Mouse (Mus musculus) frontal cortex, postnatal 14 days (tissue): ENCODE results near the gene Stim1.
A peak's percentile ranks its signal among the peaks of the same experiment; 100 is the strongest.
"Not testable (repeated sequence)": the region's sequence is repeated elsewhere in the genome, so short reads cannot be mapped to it uniquely, and the experiment has no call there.

Source experiments
- DNase-seq, 2 experiments: peaks; one replicate each; pipeline ENCODE4 v3.0.0; 2022; ENCODE audit warnings: low spot score in 2 of 2

Gene Stim1

GRCm38 (mm10) chr7:102441657-102442391, 174.2 kb downstream of the Stim1 start, which contains the start of gene Rrm1:
TSS of gene Rrm1 (plus strand) at chr7:102441695.
- peak; percentile 94 to 96 for DNase-seq

DNA sequence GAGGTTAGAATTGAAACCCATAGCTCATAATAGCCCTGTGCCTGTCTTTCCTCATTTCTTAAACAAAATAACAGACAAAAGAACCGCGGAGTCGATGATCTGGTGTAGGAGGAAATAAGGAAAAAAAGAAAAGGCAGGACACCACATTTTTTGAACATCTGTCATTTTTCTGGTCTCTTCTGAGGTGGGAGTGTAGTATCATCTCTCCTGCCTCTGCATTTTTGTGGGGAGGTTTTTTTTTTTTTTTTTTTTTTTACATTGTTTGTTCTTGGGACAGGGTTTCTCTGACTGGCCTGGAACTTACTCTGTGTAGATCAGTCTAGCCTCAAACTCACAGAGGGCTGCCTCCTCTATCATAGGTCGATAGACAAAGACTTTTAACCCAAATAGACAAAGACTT, 174.8 kb downstream of the Stim1 start:
- DNase-seq, result no peak

DNA sequence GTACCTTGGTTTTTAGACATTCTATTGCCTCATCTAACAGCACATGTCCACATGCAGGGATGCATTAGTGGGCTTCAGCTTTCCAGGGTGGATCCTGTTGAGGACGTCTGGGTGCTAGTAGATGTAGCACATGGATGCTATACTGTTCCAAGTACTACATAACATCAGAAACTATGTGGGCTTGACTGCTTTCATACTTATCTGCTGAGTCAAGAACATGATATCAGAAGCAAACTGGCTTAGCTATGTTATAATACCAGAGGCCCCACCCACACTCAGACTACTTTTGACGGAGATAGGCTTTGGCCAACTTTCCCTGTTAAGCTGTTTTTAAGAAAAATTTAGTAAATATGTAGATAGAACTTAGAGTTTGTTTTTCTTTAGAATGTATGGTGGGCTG, 176.7 kb downstream of the Stim1 start:
- no peak for DNase-seq

DNA sequence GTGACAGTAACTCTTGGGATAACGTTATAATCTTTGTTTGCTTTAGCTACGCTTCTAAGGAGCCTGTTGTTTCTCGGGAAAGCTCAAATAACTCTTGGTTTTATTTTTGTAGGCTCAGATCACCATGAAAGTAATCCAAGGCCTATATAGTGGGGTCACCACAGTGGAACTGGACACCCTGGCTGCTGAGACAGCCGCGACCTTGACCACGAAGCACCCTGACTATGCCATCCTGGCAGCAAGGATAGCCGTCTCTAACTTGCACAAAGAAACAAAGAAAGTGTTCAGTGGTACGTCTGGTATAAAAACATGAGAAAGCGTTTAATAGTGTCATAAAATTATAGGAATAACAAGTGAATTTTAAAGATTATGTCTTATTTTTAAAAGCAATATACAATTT, 178.8 kb downstream of the Stim1 start:
- no peak for DNase-seq

GRCm38 (mm10) chr7:102458618-102459380, 191.2 kb downstream of the Stim1 start:
- no peak for DNase-seq

DNA sequence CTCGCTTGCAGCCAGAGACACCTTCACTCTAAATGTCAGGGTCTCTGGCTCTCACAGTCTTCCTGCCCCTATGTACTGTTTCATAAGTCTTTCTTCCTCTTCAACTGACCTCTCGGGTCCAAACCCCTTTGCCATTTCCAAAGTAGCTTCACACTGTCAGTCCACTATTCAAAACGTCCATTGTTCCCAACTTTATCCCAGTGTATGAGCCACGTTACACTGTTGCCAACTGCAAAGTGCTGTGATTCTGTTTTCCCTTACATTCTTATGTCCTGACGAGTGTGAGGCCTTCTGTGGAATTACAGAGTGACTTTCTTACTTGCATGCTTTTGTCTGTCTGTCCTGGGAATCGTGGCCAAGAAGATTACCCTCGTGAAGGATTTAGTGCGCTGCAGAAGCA, 200.0 kb downstream of the Stim1 start:
- DNase-seq, result no peak

DNA sequence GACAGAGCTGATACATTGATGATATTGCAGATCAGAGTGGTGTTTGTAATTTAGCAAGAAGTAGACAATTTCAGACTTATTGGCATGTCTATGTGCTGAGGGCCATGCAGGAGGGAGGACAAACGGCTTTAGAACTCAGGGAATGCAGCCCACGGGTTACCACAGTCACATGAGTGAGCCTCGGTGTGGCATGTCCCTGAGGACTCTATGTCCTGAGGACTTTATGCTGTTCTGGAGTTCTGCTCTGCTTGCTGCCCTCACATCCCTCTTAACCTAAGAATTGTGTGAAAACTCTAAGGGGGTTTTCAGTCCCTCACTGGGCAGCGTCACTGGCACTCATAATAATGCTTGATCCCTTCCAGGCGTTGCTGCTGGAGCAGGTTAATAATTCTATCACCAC, 205.1 kb downstream of the Stim1 start:
- no peak for DNase-seq

DNA sequence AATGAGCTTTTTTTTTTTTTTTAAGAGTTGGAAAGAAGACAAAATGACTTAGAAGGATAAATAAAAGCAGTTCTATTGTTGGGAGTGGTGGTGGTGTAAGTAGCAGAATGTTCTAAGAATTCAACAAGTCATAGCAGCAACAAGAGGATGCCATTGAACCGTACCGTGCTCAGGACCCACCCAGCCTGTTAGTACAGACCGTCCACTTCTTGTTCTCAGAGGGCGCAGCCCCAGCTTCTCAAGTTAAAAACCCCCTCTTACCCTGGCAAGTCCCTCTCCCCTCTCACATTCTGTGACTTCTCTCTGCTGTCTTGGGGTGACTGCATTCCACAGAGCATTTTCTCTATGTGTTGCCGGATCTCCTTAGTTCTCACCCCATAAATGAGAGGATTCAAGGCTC, 209.0 kb downstream of the Stim1 start:
- no peak for DNase-seq

- no peak for DNase-seq
Observed at GRCm38 (mm10) chr7:102477377-102477776, 209.8 kb downstream of the Stim1 start.

DNA sequence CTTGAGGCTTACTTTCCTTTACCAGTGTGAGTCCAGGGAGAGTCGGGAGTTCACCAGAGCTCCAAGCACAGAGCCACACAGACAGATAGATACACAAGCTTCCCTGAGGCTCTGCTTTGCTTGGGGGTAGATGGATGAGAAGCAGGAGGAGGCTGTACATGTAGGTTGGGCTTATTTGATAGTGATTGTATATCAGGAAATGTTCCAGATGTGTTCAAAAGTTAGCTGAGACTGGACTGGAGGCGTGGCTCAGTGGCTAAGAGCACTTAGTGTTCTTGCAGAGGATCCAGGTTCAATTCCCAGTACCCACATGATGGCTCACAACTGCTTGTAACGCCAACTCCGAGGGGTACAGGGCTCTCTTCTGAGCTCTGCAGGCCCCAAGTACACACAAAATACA, 210.8 kb downstream of the Stim1 start:
- DNase-seq, result no peak

DNA sequence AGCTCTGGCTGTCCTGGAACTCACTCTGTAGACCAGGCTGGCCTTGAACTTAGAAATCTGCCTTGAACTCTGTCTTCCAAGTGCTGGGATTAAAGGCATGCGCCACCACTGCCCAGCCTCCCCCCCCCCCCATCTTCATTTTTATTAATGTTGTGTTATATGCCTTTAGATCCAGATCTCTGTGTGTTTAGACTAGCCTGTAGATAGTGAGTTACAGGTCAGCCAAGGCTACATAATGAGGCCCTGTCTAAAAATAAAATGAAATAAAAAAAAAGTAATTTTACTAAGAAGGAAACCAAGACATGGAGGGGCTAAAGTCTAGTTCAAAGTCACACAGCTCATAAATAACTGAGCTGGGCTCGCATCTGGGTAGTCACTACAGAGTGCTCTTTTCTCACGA, 211.3 kb downstream of the Stim1 start:
- DNase-seq, result no peak

GRCm38 (mm10) chr7:102479368-102480078, 211.9 kb downstream of the Stim1 start:
- DNase-seq, result no peak

DNA sequence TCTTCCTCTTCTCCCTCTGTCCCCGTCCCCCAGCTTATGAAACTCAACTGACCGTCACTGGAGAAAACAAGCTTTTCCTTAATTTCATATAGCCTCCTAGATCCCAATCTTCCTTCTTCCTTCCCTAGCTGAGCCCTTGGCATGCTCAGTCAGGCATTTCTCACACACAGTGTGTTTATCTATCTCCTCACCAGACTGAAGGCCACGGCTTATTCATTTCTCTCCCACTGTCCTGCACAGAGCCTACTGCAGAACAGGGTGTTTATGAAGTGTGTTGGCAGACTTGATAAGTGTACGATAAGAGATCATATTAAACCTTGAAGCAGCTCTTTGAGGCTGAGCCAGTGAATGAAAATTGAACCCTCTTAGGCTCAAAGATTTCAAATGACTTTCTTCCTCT, 213.2 kb downstream of the Stim1 start:
- DNase-seq, result no peak

DNA sequence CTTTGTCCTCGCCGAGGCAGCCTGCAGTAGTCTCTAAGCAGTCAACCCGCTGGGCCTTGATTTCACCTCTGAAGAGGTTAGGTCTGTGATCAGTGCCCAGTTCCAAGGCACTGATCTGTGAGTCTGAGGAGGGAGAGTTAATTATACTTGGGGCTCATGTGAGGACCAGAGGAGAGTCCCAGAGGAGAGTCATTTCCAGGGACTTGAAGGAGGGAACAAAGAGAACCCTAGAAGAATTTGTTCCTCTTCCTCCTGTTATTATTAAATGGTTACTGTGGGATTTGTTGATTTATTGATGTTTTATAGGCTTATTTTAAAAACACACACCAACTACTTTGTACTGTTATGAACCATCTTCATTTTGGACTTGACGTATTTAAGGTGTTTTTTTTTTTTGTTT, 214.0 kb downstream of the Stim1 start, which contains the start of gene Olfr543:
TSS of gene Olfr543 (minus strand) at position 101 of the 400 bp plus-strand sequence.
- DNase-seq, result no peak

DNA sequence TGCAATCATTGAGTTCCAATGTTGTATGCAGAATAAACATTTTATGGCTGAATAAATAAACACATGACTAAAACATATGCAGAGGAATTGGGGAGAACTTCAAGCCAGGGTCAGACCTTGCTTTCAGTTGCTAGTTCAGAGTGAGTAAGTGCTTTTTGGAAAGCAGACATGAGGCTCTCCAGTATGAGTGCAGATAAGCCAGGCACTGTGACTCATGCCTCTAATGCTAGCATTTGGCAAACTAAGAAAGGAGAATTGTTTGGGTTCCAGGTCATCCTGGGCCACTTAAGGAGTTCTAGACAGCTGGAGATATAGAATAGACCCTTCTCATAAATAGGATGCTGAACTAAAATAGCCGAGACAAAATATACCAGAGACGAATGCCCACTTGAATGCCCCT, 216.1 kb downstream of the Stim1 start:
- DNase-seq, result no peak

DNA sequence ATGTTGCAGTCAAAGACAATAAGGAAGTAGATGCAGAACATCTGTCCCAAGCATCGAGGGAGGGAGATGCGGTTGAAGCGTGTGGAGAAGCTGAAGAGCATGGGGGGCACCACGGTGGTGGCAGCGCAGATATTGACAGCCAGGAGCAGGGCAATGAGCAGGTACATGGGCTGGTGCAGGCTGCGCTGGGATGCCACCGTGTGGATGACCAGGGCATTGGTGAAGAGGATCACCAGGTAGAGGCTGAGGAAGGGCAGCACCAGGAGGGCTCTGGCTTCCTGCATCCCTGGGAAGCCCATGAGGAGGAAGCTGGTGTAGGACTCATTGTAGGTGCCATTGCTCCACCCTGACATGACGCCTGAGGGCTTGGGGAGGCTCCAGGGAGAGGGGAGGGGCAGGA, 217.2 kb downstream of the Stim1 start:
- DNase-seq, result not testable (repeated sequence)

- no peak for DNase-seq
Observed at GRCm38 (mm10) chr7:102486105-102486504, 218.5 kb downstream of the Stim1 start.
